Mouse (Mus musculus): Measurements from ENCODE around the gene Edem3. TPM values are rescaled to one million over a fixed set of nuclear protein-coding genes. Genes with fewer than 3 reads are reported as not detected.
"Not testable (repeated sequence)": the region's sequence is repeated elsewhere in the genome, so short reads cannot be mapped to it uniquely, and the experiment has no call there.

The Edem3 gene
- polyA plus RNA-seq, 1 experiment from 2014 or later, result 19.6 TPM

- Histone ChIP-seq H3K4me2 (replicated peaks) (no peak overlapping the region), H3K4me3 (no peak overlapping the region), H3K36me3 (peaks cover 61% of the 10 kb centered on the region), H3K9me3 (no peaks in the 10 kb centered on the region), H3K9ac (no peak overlapping the region), H3K27ac (no peak overlapping the region), H3K27me3 (no peaks in the 10 kb centered on the region), H3K4me1 (no peaks in the 10 kb centered on the region)
- 87% methylated on average over 7 of the region's 7 CpGs for WGBS
- no peak for ATAC-seq (ENCODE audit: low FRiP score, low read depth)
Measured at GRCm38 (mm10) chr1:151781447-151781846, 26.3 kb downstream of the Edem3 start.

DNA sequence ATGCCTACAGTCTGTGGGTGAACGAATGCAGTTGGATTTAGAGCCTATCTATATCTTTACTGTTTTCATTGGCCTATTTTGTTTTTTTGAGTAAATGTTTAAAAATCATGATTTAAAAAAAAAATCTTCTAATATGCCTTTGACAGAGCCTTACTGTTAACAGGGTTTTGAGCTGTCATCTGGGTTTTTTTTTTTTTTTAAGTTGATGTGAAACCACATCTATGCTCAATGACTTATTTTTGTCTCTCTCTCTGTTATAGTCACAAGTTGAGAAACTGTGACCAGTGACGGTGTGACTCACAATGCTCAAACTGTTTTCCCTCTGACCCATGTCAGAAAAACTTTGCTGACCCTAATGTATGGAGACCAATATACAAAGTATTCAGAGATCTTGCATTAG is 28.2 kb downstream of the Edem3 start:
- H3K27ac ChIP-seq, result no peak overlapping the region
- H3K36me3 ChIP-seq, result peaks cover 47% of the 10 kb centered on the region
- no peaks in the 10 kb centered on the region for H3K27me3 ChIP-seq
- no peak overlapping the region for H3K9ac ChIP-seq
- no peaks in the 10 kb centered on the region for H3K4me1 ChIP-seq
- no peaks in the 10 kb centered on the region for H3K9me3 ChIP-seq
- no peak for ATAC-seq (ENCODE audit: low FRiP score, low read depth)
- no peak overlapping the region for H3K4me2 ChIP-seq (replicated peaks)
- H3K4me3 ChIP-seq, result no peak overlapping the region
- 88% methylated on average over 2 of the region's 2 CpGs for WGBS

GRCm38 (mm10) chr1:151786406-151786805 is 31.2 kb downstream of the Edem3 start:
- H3K9me3 ChIP-seq, result no peaks in the 10 kb centered on the region
- no peak for ATAC-seq (ENCODE audit: low FRiP score, low read depth)
- H3K27me3 ChIP-seq, result no peaks in the 10 kb centered on the region
- 86% methylated on average over 5 of the region's 5 CpGs for WGBS
- no peaks in the 10 kb centered on the region for H3K4me1 ChIP-seq
- H3K9ac ChIP-seq, result no peak overlapping the region
- H3K36me3 ChIP-seq, result peaks cover 41% of the 10 kb centered on the region
- H3K27ac ChIP-seq, result no peak overlapping the region
- H3K4me3 ChIP-seq, result no peak overlapping the region
- H3K4me2 ChIP-seq (replicated peaks), result no peak overlapping the region

DNA sequence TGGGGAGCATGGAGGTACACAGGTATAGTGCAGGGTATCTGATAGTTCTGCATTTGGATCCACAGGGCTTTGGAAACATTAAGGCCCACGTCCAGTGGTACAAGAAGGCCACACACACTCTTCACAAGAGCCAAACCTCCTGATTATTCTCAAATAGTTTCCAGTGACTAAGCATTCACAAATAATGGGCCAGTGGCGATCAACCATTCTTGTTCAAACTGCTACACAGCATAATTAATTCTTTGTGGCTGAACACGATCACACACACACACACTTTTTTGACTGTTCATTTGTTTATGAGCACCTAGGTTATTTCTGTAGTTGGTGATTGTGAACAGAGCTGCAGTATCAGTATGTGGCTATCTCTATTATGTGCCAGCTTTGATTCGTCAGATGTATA is 34.0 kb downstream of the Edem3 start:
- no peak for ATAC-seq (ENCODE audit: low FRiP score, low read depth)
- Histone ChIP-seq H3K27ac (no peak overlapping the region), H3K9me3 (no peaks in the 10 kb centered on the region), H3K4me3 (no peak overlapping the region), H3K9ac (no peak overlapping the region), H3K36me3 (peaks cover 34% of the 10 kb centered on the region), H3K4me1 (no peaks in the 10 kb centered on the region), H3K27me3 (no peaks in the 10 kb centered on the region), H3K4me2 (replicated peaks) (no peak overlapping the region)
- 90% methylated on average over 4 of the region's 4 CpGs for WGBS

GRCm38 (mm10) chr1:151792076-151792475 is 36.9 kb downstream of the Edem3 start:
- not testable (repeated sequence) for H3K4me1 ChIP-seq; H3K27me3 ChIP-seq; H3K27ac ChIP-seq; H3K9ac ChIP-seq; H3K4me3 ChIP-seq; H3K9me3 ChIP-seq; ATAC-seq (ENCODE audit: low FRiP score, low read depth); H3K4me2 ChIP-seq (replicated peaks)
- WGBS, result 87% methylated on average over 8 of the region's 8 CpGs
- peaks cover 38% of the 10 kb centered on the region for H3K36me3 ChIP-seq

- not testable (repeated sequence) for H3K4me3 ChIP-seq; H3K27ac ChIP-seq; H3K4me1 ChIP-seq; H3K9ac ChIP-seq; ATAC-seq (ENCODE audit: low FRiP score, low read depth); H3K4me2 ChIP-seq (replicated peaks); H3K27me3 ChIP-seq; H3K9me3 ChIP-seq
- peaks cover 55% of the 10 kb centered on the region for H3K36me3 ChIP-seq
- WGBS, result 73% methylated on average over 3 of the region's 3 CpGs
Measured at GRCm38 (mm10) chr1:151802795-151803194, 47.6 kb downstream of the Edem3 start.

DNA sequence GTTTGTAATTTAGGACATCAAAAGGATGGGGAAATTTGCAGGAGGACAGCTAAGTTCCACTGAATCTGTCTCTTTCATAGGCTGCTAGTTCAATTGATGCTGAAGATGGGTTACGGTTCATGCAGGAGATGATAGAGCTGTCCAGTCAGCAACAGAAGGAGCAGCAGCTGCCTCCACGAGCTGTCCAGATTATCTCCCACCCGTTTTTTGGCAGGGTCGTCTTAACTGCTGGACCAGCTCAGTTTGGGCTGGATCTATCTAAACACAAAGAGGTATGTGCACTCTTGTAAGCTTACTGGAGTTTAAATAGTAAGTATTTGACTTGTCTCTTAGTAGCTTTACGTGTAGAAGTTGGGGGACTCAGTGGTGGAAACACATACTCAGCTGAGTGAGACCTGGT is 52.1 kb downstream of the Edem3 start:
- ATAC-seq (ENCODE audit: low FRiP score, low read depth), result no peak
- 91% methylated on average over 5 of the region's 5 CpGs for WGBS
- Histone ChIP-seq H3K36me3 (peaks cover 66% of the 10 kb centered on the region), H3K4me2 (replicated peaks) (no peak overlapping the region), H3K9me3 (no peaks in the 10 kb centered on the region), H3K4me1 (no peaks in the 10 kb centered on the region), H3K27me3 (no peaks in the 10 kb centered on the region), H3K9ac (no peak overlapping the region), H3K4me3 (no peak overlapping the region), H3K27ac (no peak overlapping the region)

GRCm38 (mm10) chr1:151810628-151811421 is 55.7 kb downstream of the Edem3 start:
- WGBS, result 69% methylated on average over 7 of the region's 7 CpGs
- no peak overlapping the region for H3K27ac ChIP-seq
- H3K9ac ChIP-seq, result no peak overlapping the region
- H3K36me3 ChIP-seq, result peaks cover 65% of the 10 kb centered on the region
- H3K9me3 ChIP-seq, result no peaks in the 10 kb centered on the region
- no peak overlapping the region for H3K4me3 ChIP-seq
- H3K4me1 ChIP-seq, result no peaks in the 10 kb centered on the region
- H3K4me2 ChIP-seq (replicated peaks), result no peak overlapping the region
- no peak for ATAC-seq (ENCODE audit: low FRiP score, low read depth)
- no peaks in the 10 kb centered on the region for H3K27me3 ChIP-seq

DNA sequence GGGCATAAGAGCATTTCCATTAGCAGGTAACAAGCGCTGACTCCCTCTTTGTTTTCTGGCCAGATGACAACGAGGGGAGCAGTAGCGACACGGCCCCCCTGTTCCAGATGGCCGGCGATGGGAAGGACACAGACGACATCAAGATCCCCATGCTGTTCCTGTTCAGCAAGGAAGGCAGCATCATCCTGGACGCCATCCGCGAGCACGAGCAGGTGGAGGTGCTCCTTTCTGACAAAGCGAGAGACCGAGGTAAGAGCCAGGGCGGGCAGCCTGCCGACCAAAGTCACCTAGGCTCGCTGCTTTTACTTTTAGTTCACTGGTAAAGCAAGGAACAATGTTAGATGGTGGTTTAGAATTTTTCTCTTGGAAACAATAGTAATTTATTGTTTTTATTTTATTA is 56.3 kb downstream of the Edem3 start:
- ATAC-seq (ENCODE audit: low FRiP score, low read depth), result no peak
- H3K9ac ChIP-seq, result no peak overlapping the region
- H3K27me3 ChIP-seq, result no peaks in the 10 kb centered on the region
- H3K36me3 ChIP-seq, result peaks cover 67% of the 10 kb centered on the region
- no peak overlapping the region for H3K4me3 ChIP-seq
- H3K27ac ChIP-seq, result no peak overlapping the region
- H3K4me1 ChIP-seq, result no peaks in the 10 kb centered on the region
- no peaks in the 10 kb centered on the region for H3K9me3 ChIP-seq
- 89% methylated on average over 16 of the region's 16 CpGs for WGBS
- H3K4me2 ChIP-seq (replicated peaks), result no peak overlapping the region

- Histone ChIP-seq H3K4me3 (no peak overlapping the region), H3K27ac (no peak overlapping the region), H3K27me3 (no peaks in the 10 kb centered on the region), H3K4me1 (no peaks in the 10 kb centered on the region), H3K9me3 (no peaks in the 10 kb centered on the region), H3K4me2 (replicated peaks) (no peak overlapping the region), H3K9ac (no peak overlapping the region), H3K36me3 (peaks cover 66% of the 10 kb centered on the region)
- no peak for ATAC-seq (ENCODE audit: low FRiP score, low read depth)
- 91% methylated on average over 13 of the region's 13 CpGs for WGBS
Measured at GRCm38 (mm10) chr1:151812004-151812712, 57.0 kb downstream of the Edem3 start.

- no peak for ATAC-seq (ENCODE audit: low FRiP score, low read depth)
- Histone ChIP-seq H3K36me3 (peaks cover 60% of the 10 kb centered on the region), H3K4me3 (no peak overlapping the region), H3K9ac (no peak overlapping the region), H3K27ac (no peak overlapping the region), H3K9me3 (no peaks in the 10 kb centered on the region), H3K4me2 (replicated peaks) (no peak overlapping the region), H3K4me1 (no peaks in the 10 kb centered on the region), H3K27me3 (no peaks in the 10 kb centered on the region)
- WGBS, result 90% methylated on average over 3 of the region's 3 CpGs
Measured at GRCm38 (mm10) chr1:151816051-151816450, 60.9 kb downstream of the Edem3 start.

DNA sequence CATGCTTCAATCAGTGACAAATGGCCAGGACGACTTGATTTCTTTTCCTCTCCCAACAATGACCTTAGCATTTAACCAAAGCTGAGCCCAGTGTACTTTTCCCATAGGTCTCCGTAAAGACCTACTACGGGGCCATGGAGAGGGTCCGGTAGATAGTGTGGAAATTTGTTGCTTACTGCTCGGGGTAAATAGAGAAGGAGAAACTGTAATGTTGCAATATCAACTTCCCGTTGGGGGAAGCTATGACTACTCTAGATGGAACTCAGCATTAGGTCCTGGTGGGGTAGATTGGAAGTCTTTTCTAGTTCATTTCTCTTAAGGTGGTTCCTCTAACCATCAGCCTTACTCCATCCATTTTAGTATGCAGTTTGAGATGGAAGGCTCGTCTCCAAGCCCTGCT is 64.0 kb downstream of the Edem3 start:
- H3K4me2 ChIP-seq (replicated peaks), result no peak overlapping the region
- H3K9me3 ChIP-seq, result no peaks in the 10 kb centered on the region
- H3K4me1 ChIP-seq, result no peaks in the 10 kb centered on the region
- no peak overlapping the region for H3K4me3 ChIP-seq
- no peaks in the 10 kb centered on the region for H3K27me3 ChIP-seq
- 86% methylated on average over 7 of the region's 7 CpGs for WGBS
- H3K27ac ChIP-seq, result no peak overlapping the region
- H3K9ac ChIP-seq, result no peak overlapping the region
- peaks cover 48% of the 10 kb centered on the region for H3K36me3 ChIP-seq
- ATAC-seq (ENCODE audit: low FRiP score, low read depth), result no peak

All from limb, embryonic 13.5 days (tissue).